Mouse (Mus musculus) hindbrain, embryonic 10.5 days (tissue): Measurements from ENCODE around the gene Rabl6. TPM values are rescaled to one million over a fixed set of nuclear protein-coding genes. Genes with fewer than 3 reads are reported as not detected.

ENCODE experiments used
- DNase-seq: peaks from one replicate; pipeline ENCODE4 v3.0.0-alpha.2; 2017; ENCODE audit warnings: low spot score
- H3K27ac ChIP-seq: fragments of 300-500 bp; sonication (generic); 2 replicates; pipeline ENCODE4 v1.5.1; 2016; ENCODE audit warnings: mild to moderate bottlenecking, moderate library complexity
- H3K27me3 ChIP-seq: fragments of 300-500 bp; sonication (generic); 2 replicates; pipeline ENCODE4 v1.6.1; 2016; ENCODE audit warnings: mild to moderate bottlenecking; ENCODE audit not compliant: poor library complexity, insufficient read depth, severe bottlenecking
- H3K36me3 ChIP-seq: fragments of 300-500 bp; sonication (generic); 2 replicates; pipeline ENCODE4 v1.6.1; 2016; ENCODE audit warnings: mild to moderate bottlenecking, moderate library complexity
- H3K4me1 ChIP-seq: fragments of 300-500 bp; sonication (generic); replicated peaks from 2 replicates; pipeline ENCODE4 v1.6.1; 2016; ENCODE audit warnings: mild to moderate bottlenecking
- H3K4me3 ChIP-seq: fragments of 300-500 bp; sonication (generic); 2 replicates; pipeline ENCODE4 v1.5.1; 2016; ENCODE audit warnings: mild to moderate bottlenecking, moderate library complexity
- H3K9me3 ChIP-seq: fragments of 300-500 bp; sonication (generic); 2 replicates; pipeline ENCODE4 v1.6.1; 2016; ENCODE audit warnings: mild to moderate bottlenecking, moderate library complexity
- WGBS: fragments of 180-500 bp; shearing (Covaris S2); methylation state at CpG from one replicate; pipeline ENCODE4 v1.1.7; 2016; 5-methylcytosine and 5-hydroxymethylcytosine counted together
- polyA plus RNA-seq: library from polyadenylated mRNA; unstranded; fragments of >200 nt; fragmentation: Nextera tagmentation; extraction: Ambion mirVana; gene quantifications from 2 replicates; pipeline ENCODE4 v1.2.1, GENCODE M21; 2016

Gene Rabl6
- polyA plus RNA-seq, 1 experiment from 2014 or later = 75.5 TPM

GRCm38 (mm10) chr2:25545996-25546810, 62.1 kb downstream of the Rabl6 start:
- peak overlapping the region; percentile 95 for H3K27ac ChIP-seq
- H3K4me1 ChIP-seq = peaks cover 37% of the 10 kb centered on the region
- no peaks in the 10 kb centered on the region for H3K9me3 ChIP-seq
- peaks cover 11% of the 10 kb centered on the region; the same call in 1 of the 2 replicates for H3K36me3 ChIP-seq
- 10% methylated on average over 43 of the region's 43 CpGs for WGBS
- H3K27me3 ChIP-seq = no peaks in the 10 kb centered on the region
- no peak for DNase-seq
- peak overlapping the region; percentile 85 for H3K4me3 ChIP-seq

DNA sequence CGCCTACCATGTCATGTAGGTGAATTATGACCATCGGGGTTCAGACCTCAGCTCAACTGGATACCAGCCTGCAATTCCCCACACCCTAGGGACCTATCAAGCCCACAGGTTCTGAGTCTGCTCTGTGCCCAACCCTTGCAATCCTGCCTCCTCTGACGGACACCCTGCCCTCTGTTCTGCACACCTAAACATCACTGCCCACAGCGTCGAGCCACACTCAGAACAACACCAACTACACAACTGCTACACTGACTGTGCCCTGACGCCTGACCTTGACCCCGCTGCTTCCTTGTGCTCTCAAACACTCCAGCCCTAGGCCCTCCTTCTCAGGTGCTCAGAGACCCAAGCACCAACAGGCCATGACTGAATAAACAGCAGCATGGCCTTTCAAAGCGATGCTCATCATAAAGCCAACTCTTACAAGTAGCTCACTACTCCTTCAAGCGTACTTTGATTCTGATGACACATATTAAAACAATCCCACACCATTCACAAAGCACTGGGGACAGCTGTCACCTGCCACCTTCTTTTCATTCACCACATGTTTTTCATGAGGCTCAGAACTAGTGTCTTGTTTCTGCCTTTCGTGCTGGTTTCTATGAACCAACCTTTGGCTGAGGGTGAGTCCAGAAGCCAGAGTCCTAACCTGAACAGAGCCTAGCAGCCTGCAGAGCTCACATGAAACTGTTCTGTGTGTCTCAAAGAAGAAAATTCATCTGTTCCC, 66.5 kb downstream of the Rabl6 start:
- peaks cover 43% of the 10 kb centered on the region for H3K36me3 ChIP-seq
- H3K27me3 ChIP-seq = no peaks in the 10 kb centered on the region
- DNase-seq = no peak
- WGBS = 90% methylated on average over 10 of the region's 10 CpGs
- H3K4me3 ChIP-seq = no peak overlapping the region
- no peaks in the 10 kb centered on the region for H3K9me3 ChIP-seq
- peaks cover 32% of the 10 kb centered on the region for H3K4me1 ChIP-seq
- H3K27ac ChIP-seq = no peak overlapping the region

GRCm38 (mm10) chr2:25540541-25540948, 67.8 kb downstream of the Rabl6 start:
- no peak for DNase-seq
- no peaks in the 10 kb centered on the region for H3K27me3 ChIP-seq
- H3K4me1 ChIP-seq = peaks cover 23% of the 10 kb centered on the region
- 94% methylated on average over 4 of the region's 4 CpGs for WGBS
- H3K27ac ChIP-seq = no peak overlapping the region
- no peaks in the 10 kb centered on the region for H3K9me3 ChIP-seq
- H3K36me3 ChIP-seq = peaks cover 56% of the 10 kb centered on the region
- H3K4me3 ChIP-seq = no peak overlapping the region

DNA sequence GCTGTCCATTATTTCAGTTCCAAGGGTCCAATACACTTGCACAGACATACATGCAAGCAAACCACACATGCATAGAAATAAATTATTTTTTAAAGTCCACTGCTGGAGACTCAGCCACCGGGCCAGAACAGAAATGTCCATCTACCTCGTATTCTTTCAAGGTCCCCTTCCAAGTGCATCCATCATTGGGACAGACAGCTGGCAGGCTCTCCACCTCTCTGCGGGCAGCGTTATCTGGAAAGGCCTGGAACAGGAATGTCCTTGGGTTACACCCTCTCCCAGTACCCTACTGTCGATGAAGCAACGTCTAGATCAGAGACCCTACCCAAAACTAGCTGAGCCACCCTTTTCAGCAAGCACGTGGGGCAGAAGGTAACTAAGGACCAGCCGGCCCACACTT, 71.8 kb downstream of the Rabl6 start:
- Histone ChIP-seq H3K36me3 (peaks cover 84% of the 10 kb centered on the region), H3K4me1 (peaks cover under 1% of the 10 kb centered on the region; the same call in 1 of the 2 replicates), H3K4me3 (no peak overlapping the region), H3K27me3 (no peaks in the 10 kb centered on the region), H3K27ac (no peak overlapping the region), H3K9me3 (no peaks in the 10 kb centered on the region)
- no peak for DNase-seq
- 92% methylated on average over 8 of the region's 8 CpGs for WGBS

DNA sequence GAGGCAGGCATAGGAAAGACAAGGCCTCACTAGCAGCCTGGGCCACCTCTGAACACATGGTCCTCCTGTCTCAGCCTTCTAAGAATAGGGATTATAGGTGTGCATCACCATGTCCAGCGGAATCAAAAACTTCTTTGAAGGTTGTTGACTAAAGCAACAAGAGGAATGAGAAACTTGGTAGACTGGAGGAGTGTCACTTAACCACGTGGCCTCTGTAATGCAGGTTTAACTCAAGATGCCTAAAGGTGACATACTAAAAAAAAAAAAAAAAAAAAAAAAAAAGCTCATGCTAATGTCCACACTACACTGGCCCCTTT, 73.5 kb downstream of the Rabl6 start:
- Histone ChIP-seq H3K4me3 (no peak overlapping the region), H3K36me3 (peaks cover 93% of the 10 kb centered on the region), H3K27me3 (no peaks in the 10 kb centered on the region), H3K27ac (no peak overlapping the region), H3K4me1 (no peaks in the 10 kb centered on the region), H3K9me3 (no peaks in the 10 kb centered on the region)
- WGBS = 96% methylated on average over 2 of the region's 2 CpGs
- no peak for DNase-seq

GRCm38 (mm10) chr2:25534178-25534865, 74.0 kb downstream of the Rabl6 start:
- H3K9me3 ChIP-seq = no peaks in the 10 kb centered on the region
- WGBS = 93% methylated on average over 3 of the region's 3 CpGs
- no peaks in the 10 kb centered on the region for H3K27me3 ChIP-seq
- H3K27ac ChIP-seq = no peak overlapping the region
- no peak for DNase-seq
- no peaks in the 10 kb centered on the region for H3K4me1 ChIP-seq
- H3K4me3 ChIP-seq = no peak overlapping the region
- H3K36me3 ChIP-seq = peaks cover 98% of the 10 kb centered on the region

DNA sequence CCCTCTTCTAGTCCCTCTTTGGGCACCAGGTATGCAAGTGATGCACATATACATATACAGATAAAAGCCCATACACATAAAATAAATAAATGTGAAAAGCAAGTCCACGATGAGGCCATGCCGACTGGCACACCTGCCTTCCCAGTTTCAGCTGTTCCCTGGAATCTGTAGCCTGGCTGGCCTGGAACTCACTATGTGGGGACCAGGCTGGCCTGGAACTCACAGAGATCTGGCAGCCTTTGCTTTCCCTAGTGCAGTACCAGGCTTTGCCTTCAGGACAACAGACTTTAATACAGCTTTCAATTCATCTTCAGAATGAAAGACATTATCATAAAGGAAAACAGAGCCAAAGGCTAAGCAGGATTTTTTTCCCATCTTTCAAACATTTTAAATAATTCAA, 74.6 kb downstream of the Rabl6 start:
- DNase-seq = no peak
- WGBS = 97% methylated on average over 2 of the region's 2 CpGs
- Histone ChIP-seq H3K27me3 (no peaks in the 10 kb centered on the region), H3K27ac (no peak overlapping the region), H3K9me3 (no peaks in the 10 kb centered on the region), H3K4me1 (no peaks in the 10 kb centered on the region), H3K36me3 (peaks cover 99% of the 10 kb centered on the region), H3K4me3 (no peak overlapping the region)

Other genes with a start within 250 kb of the Rabl6 start
- 7.4 and 10.1 TPM in 2 replicates for gene Uap1l1, start 242.8 kb downstream of the Rabl6 start, polyA plus RNA-seq
- 71.6 and 75.1 TPM in 2 replicates for gene Sapcd2, start 236.2 kb downstream of the Rabl6 start, polyA plus RNA-seq
- 0.31 TPM in 1 of 2 replicates, not detected in the other for gene Entpd2, start 212.6 kb downstream of the Rabl6 start, polyA plus RNA-seq
- gene Npdc1, start 209.2 kb downstream of the Rabl6 start, polyA plus RNA-seq = 75.1 and 155 TPM in 2 replicates
- not detected in 2 replicates for gene Fut7, start 185.3 kb downstream of the Rabl6 start, polyA plus RNA-seq
- 5.7 and 5.9 TPM in 2 replicates for gene Abca2, start 179.8 kb downstream of the Rabl6 start, polyA plus RNA-seq
- gene Clic3, start 151.7 kb downstream of the Rabl6 start, polyA plus RNA-seq = 0.90 and 1.2 TPM in 2 replicates
- gene Paxx, start 147.4 kb downstream of the Rabl6 start, polyA plus RNA-seq = 17.0 and 31.3 TPM in 2 replicates
- gene Ptgds, start 138.5 kb downstream of the Rabl6 start, polyA plus RNA-seq = 0.49 and 1.7 TPM in 2 replicates
- gene Lcn12, start 114.6 kb downstream of the Rabl6 start, polyA plus RNA-seq = not detected in 2 replicates
- 88.3 and 109 TPM in 2 replicates for gene Fbxw5, start 107.8 kb downstream of the Rabl6 start, polyA plus RNA-seq
- gene C8g, start 106.8 kb downstream of the Rabl6 start, polyA plus RNA-seq = 5.8 and 6.0 TPM in 2 replicates
- gene Traf2, start 61.6 kb downstream of the Rabl6 start, polyA plus RNA-seq = 38.2 and 40.1 TPM in 2 replicates
- 376 and 388 TPM in 2 replicates for gene Edf1, start 50.7 kb downstream of the Rabl6 start, polyA plus RNA-seq
- gene Mamdc4, start 33.7 kb downstream of the Rabl6 start, polyA plus RNA-seq = 1.4 and 3.8 TPM in 2 replicates
- gene Phpt1, start 33.3 kb downstream of the Rabl6 start, polyA plus RNA-seq = 163 and 189 TPM in 2 replicates
- gene Ajm1, start 26.8 kb downstream of the Rabl6 start, polyA plus RNA-seq = 0.05 and 0.44 TPM in 2 replicates
- gene Ccdc183, start 9.2 kb upstream of the Rabl6 start, polyA plus RNA-seq = 0.17 and 0.18 TPM in 2 replicates
- gene Tmem141, start 13.5 kb upstream of the Rabl6 start, polyA plus RNA-seq = 17.4 and 18.3 TPM in 2 replicates
- 1.00 and 1.2 TPM in 2 replicates for gene Fcna, start 19.5 kb upstream of the Rabl6 start, polyA plus RNA-seq
- not detected in 2 replicates for gene Lcn8, start 44.6 kb upstream of the Rabl6 start, polyA plus RNA-seq
- not detected in 2 replicates for gene Lcn5, start 49.4 kb upstream of the Rabl6 start, polyA plus RNA-seq
- gene Lcn6, start 68.3 kb upstream of the Rabl6 start, polyA plus RNA-seq = not detected in 2 replicates
- not detected in 2 replicates for gene Lcn10, start 74.2 kb upstream of the Rabl6 start, polyA plus RNA-seq
- not detected in 2 replicates for gene Obp2a, start 91.5 kb upstream of the Rabl6 start, polyA plus RNA-seq
- gene Bmyc, start 98.2 kb upstream of the Rabl6 start, polyA plus RNA-seq = 77.9 and 86.1 TPM in 2 replicates
- not detected in 2 replicates for gene Obp2b, start 128.5 kb upstream of the Rabl6 start, polyA plus RNA-seq
- gene Lcn3, start 157.0 kb upstream of the Rabl6 start, polyA plus RNA-seq = not detected in 2 replicates
- gene Lcn11, start 168.5 kb upstream of the Rabl6 start, polyA plus RNA-seq = not detected in 2 replicates
- gene Gm13539, start 173.7 kb upstream of the Rabl6 start, polyA plus RNA-seq = not detected in 2 replicates
- gene Glt6d1, start 207.3 kb upstream of the Rabl6 start, polyA plus RNA-seq = not detected in 2 replicates
- not detected in 2 replicates for gene Lcn9, start 214.6 kb upstream of the Rabl6 start, polyA plus RNA-seq
- gene Sohlh1, start 238.7 kb upstream of the Rabl6 start, polyA plus RNA-seq = not detected in 2 replicates